Mouse (Mus musculus) urinary bladder, adult 18-20 months (tissue): ENCODE results near the gene Gm44511.

Source experiments
- DNase-seq, 2 experiments: peaks; one replicate each; pipeline ENCODE4 v3.0.0; 2022; ENCODE audit warnings: low spot score in 2 of 2, mixed read lengths in 2 of 2

Gene Gm44511

DNA sequence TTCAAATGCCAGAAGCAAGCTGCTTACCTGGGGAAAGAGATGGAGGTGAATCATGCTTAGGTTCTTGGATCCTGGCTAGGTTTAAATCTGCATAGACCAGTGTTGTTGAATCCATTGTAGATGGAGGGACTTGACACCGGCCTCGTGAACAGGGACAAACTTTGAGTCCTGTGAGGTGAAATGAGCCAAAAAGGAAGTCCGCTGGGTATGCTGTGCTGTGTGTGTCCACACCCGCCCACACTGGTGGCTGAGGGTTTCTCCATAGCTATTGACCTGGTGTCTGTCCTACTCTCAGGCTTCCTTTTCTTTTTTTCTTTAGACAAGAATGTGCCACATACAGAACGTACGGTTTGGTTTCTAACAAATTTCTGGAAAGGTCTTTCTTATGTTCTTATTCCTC is at the start of gene Gm44511, which contains the start of gene Klrb1b:
TSS of gene Gm44511 (minus strand) at position 184 of the 400 bp plus-strand sequence.
TSS of gene Klrb1b (minus strand) at position 200 of the 400 bp plus-strand sequence.
- no peak for DNase-seq

DNA sequence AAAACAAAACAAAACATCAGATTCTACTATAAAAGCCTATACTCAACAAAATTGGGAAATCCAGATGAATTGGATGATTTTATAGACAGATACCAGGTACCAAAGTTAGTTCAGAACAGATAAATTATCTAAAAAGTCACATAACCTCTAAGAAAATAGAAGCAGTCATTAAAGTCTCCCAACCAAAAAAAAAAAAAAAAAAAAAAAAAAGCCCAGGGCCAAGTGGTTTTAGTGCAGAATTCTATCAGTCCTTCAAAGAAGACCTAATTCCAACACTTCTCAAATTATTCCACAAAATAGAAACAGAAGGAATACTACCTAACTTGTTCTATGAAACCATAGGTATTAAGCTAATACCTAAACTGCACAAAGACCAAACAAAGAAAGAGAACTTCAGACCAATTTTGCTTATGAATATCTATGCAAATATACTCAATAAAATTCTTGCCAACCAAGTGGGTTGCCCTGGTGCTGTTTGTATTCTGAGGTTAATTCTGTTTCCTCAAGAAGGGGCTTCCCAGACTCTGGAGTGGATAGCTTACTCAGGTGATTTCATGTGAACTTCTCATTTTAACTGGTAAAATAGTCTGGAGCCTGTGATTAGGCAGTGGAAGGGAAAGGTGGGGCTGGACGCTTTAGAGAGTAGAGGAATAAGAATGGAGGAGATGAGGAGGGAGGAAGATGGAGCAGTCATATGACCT is 45.9 kb upstream of the Gm44511 start:
- no peak for DNase-seq

DNA sequence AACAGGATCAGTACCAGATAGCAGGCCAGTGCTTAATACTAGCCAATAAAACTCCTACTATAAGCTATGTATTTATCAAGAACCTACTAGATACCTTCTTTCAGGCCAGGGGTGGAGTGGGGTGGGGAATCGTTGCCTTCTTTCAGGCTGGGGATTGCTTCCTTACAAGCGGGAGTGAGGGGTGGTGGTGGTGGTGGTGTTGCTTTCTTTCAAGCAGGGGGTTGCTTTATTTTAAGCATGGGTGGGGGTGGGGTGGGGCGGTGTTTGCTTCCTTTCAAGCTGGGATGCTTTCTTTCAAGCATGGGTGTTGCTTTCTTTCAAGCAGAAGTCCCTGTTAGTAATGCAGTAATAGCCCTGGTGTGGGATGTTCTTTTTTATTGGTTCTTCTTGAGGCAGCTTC is 42.7 kb upstream of the Gm44511 start:
- no peak for DNase-seq

DNA sequence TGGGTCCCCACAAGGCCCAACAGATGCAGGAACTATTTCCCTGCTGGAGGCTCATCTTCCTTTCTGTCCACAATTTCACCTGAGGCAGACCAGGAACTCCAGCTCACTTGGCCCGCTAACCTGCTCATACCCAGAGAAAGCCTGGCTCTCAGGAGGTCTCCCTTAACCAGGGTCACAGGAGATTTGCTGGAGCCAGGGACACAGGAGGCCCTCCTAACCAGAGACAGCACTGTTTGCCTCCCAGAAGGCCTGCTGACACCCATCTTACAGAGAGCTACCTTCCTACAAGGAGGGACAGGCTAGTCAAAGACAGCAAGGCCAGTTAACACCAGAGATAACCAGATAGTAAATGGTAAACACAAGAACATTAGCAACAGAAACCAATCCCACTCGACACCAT is 31.9 kb upstream of the Gm44511 start:
- no peak for DNase-seq

DNA sequence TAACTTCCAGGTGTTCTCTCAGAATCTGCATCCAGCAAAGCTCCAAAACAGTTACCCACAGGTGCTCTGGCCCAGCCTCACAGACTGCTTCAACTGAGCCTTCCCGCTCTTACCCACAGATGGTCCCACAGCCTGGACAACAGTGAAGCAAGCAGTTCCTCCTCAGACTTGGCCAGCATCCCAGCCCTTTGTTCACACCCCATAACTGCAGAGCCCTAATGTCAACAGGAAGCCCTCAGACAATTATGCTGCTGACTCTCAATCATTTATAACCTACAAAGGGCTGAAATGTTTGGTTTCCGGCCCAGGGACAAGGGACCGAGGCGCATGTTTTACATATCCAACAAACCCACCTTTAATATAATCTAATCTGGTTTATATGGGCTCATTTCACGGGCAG is 30.1 kb upstream of the Gm44511 start:
- DNase-seq, result peak in 1 of 2 experiments; percentile 70

DNA sequence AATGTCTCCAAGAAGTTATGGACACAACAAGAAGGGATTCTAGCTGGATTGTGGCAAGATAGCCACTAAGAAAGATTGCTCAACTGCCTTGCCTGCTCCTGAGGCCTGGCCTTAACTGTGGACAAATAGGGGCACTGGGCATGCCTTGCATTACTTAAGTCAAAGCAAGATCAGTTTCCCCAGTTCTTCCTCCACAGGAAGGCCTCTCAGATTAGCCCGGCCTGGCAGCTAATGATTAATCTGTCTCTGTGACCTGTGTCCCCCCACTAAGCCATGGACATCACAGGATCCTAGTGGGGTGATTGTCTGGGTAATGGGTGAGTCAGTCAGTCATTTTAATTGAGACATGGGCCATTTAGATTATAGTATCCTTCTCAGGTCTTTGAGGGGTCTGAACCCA is 29.4 kb upstream of the Gm44511 start:
- DNase-seq, result no peak

DNA sequence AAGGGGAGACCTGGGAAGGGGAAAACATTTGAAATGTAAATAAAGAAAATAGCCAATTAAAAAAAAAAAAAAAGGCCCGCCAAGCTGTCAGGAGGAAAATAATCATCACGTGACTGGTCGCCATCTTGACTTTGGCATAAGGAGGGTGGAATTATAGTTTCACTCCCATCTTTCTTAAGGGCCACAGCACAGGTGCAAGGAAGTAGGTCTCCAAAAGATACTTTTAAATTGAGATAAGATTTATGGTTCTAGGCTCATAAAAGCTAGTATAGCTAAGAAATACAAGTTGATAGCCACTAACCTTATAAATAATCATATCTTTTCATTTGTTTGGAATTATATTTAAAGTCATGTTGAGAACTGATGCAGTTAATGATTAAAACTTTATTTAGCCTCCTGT is 28.8 kb upstream of the Gm44511 start:
- DNase-seq, result no peak

DNA sequence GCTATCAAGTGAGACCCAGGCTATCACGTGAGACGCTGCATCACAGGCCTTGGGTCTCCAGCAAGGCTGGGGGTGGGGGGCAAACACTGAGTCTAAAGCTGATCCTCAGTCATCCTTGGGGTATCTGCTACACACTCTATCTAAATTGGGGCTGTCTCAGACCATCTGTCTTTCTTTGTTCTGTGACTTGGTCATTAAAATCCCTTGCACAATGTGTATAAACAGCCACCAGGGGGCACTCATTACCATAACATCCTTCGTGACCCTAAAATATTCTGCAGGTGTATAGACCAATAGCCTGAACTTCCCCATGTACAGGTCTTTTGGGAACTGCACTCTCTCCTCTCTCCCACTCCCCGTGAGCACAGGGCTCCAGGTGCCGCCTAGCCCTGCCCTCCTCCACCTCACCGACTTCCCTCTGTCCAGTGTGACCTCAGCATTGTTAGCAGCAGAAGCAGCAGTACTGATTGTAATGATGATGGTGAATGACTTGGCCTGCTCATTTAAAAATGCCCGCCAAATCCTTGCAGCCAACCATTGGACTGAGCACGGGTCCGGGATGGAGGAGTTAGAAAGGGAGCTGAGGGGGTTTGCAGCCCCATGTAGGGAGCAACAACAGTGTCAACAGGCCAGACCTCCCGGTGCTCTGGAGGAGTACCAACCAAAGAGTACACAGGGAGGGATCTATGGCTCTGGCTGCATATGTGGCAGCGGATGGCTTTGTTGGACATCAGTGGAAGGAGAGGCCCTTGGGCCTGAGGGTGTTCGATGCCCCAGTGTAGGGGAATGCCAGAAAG is 28.1 kb upstream of the Gm44511 start:
- DNase-seq, result peak in 1 of 2 experiments; percentile 70

DNA sequence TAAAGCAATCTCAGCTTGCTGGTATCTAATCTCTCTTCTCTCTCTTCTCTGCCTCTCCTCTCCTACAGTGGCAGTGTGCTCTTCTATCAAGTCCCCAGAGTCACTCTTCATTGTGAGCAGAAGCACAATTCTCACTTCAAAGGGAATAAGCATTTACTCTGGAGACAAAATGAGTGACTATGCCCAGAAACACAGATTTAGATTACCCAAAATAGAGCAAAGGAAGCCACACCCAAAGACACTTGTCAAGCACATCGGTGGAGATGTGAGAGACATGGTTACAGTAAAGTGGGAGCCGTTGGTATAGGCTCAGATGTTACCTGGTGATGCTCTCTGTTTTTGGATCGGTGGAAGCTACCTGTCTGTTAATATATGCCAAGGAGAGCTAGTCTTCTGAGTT is 26.7 kb upstream of the Gm44511 start:
- no peak for DNase-seq

DNA sequence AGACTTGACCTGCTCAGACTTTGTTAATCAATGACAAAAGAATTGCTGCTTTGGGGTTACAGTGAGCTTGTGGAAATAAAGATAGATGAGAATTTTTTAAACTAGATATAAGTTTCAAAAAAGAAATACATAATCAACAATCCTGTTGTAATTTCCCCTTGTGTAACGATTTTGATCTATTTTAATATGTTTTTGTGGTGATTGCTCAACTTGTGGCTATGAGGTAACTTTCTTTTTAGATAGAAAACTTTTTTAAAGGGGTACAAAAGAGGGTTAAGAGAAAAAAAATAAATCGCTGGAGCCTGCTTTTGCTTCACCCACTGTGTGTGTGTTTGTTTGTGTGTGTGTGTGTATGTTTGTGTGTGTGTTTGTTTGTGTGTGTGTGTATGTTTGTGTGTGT is 25.0 kb upstream of the Gm44511 start:
- no peak for DNase-seq

DNA sequence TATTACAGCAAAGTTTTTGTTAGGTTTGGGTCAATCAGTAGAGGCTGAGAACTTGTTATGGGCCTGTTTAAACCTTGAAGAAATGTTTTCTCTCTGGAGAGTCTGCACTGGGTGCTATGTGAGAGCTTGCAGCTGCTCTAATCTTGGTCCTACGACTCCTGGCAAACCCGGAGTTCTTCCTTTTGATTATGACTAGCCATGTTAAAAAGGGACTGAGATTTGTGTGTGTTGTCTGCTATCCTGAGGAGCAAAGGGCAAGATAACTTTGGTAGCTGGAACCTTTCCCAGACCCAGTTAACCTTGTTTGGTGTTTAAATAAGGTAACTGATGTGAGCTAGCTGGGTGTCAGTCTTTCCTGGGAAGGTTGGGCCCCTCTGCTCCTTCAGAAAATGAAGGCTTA is 24.6 kb upstream of the Gm44511 start:
- no peak for DNase-seq

DNA sequence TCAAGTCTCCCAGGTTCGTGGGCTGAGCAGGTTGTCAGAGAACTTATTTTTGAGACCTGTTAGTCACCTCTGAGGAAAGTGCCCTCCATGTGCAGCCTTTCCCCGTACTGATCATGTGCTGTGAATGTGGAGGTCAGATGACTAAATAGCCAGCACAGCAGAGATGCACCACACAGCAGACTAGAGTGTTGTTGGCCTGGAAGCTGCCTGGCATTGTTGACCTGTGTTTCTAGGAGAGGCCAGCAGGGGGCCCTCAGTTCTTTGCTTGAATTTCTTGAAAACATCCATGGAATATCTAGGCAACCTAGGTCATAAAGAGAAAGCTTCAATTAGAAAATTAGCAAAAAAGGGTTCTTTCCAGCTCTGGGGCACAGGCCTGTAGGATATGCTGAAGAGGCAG is 23.8 kb upstream of the Gm44511 start:
- DNase-seq, result no peak

DNA sequence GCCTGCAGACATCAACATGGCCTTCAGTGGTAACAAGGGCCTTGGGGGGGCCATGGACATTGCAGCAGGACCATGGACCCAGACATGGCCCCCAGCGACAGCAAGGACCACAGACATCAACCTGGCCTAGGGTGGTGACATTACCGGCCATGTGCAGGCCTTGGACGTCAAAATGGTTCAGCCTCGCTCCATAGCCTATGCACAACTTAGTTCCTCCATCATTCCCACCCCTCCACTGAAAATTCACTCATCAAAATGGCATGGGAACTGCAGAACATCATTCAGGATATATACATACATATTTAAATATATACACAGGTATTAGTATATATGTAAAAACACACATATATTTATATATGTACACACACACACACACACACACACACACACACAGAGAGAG is 21.3 kb upstream of the Gm44511 start:
- DNase-seq, result no peak

DNA sequence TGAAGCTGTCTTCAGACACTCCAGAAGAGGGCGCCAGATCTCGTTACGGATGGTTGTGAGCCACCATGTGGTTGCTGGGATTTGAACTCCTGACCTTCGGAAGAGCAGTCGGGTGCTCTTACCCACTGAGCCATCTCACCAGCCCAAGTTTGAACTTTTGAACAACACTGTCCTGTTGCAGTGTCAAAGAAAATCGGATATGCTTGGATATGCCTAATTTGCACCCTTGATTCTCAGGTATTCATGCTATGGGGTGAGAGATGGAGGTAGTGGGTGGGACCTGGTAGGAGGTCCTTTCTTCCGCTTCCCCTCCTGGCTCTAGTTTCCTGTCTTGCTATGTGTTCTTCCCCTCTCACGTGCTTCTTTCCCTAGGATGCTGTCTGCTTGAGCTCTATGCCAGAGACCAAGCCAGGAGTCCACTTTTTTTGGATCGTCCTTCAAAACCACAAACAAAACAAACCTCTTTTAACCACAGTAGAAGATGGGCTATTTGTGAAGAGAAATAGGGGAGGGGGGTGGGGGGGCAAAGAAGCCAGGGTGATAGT is 20.0 kb upstream of the Gm44511 start:
- no peak for DNase-seq

DNA sequence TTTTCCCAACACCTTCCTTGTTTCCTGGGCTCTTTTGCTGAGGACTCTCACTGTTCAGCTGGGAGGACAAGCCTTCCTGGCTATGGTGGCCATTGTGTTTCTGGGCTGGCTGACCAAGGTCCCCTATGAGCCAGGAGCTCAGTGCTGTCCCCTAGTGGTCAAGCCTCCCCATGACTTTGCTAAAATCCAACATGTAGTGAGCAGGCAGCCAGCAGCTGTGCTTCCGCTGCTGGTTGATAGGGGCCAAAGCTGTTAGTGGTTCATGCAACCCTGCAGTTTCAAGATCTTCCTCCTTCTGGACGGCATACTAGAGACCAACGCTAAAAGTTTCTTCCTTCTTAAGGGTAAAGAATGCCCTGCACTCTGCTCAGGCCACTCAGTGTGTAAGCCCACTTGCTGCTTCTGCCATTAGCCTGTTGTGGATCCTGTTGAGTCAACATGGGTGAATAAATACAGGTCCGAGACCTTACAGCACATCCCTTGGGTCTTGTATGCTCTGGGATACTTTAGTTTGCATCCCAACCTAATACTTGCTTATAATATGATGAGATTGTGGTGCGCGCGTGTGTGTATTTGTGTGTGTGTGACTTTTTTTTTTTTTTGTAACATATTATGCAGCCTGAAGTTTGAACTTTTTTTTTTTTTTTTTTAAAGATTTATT is 19.3 kb upstream of the Gm44511 start:
- peak in 1 of 2 experiments; percentile 69 for DNase-seq

DNA sequence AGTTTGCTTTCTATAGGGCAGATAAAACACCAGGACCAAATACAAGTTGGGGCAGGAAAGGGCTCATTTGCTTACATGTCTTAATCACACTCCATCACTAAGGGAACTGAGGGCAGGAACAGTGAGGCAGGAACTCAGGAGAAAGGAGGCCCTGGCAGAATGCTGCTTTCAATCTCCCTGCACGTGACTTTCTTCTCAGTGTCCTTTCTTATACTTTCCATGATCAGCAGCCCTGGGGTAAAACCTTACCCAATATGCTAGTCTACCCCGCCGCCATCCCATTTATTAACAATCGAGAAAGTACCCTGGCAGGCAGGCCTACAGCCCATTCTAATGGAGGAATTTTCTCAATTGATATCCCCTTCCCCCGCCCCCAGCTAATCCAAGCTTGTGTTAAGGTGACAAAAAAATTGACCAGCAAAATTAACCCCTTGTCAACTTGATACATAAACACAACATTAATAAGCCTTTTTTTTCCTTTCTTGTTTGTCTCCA is 18.5 kb upstream of the Gm44511 start:
- DNase-seq, result no peak

DNA sequence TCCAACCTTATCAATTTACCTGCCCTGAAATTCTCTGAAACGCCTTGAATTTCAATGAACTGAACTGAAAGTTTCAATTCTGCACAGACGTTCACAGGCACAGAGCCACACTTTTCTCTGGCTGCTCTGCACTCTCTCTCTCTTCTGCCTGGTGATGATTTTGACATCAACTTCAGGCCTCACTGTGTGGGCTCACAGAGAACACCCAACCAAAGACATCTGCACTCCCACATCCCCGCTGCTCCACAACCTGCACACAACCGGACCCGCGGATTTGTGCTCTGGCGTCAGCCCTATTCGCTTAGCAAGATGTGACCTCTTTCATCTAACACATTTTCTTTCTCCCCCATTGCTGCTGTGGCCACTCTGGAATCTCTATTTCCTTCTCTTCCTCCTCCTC is 18.0 kb upstream of the Gm44511 start:
- DNase-seq, result no peak

DNA sequence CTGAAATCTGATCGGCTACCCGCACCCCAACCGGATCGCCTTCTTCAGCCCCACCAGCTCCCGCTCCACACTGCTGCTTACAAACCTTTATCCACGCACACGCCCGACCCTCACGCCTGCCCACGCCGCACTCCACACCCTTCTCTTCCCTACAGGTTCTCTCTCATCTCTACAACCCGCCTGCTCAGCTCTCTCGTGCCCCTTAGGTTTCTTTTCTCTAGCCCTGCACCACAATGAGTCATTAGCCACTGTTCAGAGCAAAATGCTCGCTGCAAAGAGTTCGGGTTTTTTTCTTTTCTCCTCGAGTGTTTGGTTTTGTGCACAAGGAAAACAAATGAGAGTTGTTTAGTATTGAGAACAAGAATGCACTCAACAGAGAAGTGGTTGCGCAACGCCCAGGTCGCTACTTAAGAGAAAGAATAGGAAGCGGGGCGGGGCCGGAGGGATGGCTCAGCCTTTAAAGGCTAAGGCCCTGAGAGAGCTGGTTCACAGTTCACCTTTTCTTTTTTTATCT is 17.4 kb upstream of the Gm44511 start:
- peak; percentile 55 to 76 for DNase-seq

DNA sequence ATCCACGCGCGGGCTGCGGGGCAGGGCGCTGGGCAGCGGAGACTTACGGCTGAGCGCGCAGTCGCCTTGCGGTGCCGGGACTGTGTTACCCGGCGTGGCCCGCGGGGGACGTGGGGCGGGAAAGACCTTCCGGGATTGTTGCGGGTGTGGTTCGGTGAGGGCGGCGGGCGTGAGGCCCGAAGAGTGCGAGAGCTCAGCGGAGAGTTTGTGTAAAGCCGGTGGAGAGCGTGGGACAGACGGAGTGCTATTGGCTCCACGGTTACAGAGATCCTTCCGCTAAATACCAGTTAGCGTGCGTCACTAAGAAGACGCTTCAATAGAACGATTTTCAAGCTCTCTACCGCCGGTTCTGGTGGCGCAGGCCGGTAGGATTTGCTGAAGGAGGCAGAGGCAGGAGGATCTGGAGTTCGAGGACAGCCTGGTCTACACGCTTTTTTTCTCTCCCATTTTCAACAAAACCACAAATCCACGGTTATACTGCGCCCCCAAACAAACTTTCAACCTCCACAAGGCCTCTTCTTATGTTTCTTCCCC is 16.9 kb upstream of the Gm44511 start:
- DNase-seq, result peak; percentile 89

DNA sequence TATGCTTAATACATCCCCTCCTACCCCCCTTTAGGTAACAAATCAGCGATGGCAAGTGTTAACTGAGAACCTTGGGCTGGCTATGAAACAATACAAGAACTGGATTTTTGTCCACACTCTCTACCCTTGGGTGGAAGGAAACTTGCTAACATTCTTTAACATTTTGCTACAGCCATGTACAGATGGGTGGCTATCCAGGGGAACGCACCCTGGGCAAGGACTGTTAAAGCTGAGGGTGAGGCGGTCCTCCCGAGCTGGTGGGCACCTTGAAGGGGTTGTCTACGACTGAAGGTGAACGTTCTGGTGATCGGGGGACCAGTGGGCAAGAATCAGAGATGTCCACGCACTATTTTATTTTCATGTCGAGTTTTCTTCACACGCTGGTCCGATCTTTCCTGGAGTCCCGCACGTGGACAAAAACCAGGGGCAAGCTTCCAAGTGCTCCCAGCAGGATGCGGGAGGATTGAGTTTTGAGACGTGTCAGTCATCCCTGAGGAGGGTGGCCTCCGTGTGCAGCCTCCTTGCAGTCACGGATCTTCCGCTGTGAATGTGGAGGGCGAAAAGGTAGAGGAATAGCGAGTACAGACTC is 16.3 kb upstream of the Gm44511 start:
- no peak for DNase-seq
